Mouse (Mus musculus): ENCODE measurements around the gene Med18.

GRCm38 (mm10) chr4:132409587-132410229 is 54.0 kb downstream of the Med18 start:
- TF ChIP-seq CTCF (IDR thresholded peaks at IDR 0.05; ENCODE audit: extremely low read depth, insufficient read length, insufficient replicate concordance, low read depth, low read length) (no peak), POLR2A (IDR thresholded peaks at IDR 0.05; ENCODE audit: low read depth, low read length) (no peak)

All from small intestine, adult 2 months (tissue).